Mouse (Mus musculus) cerebellum, adult 2 months (tissue): ENCODE measurements around the gene Slc35f6.

Experiments
- CTCF ChIP-seq: fragments of 200-500 bp; IDR thresholded peaks from 2 replicates; pipeline ENCODE4 v1.5.1; 2011; ENCODE audit warnings: low read depth, mild to moderate bottlenecking, control low read depth, low read length, moderate library complexity, borderline replicate concordance; ENCODE audit not compliant: insufficient read depth
- POLR2A ChIP-seq: fragments of 200-500 bp; IDR thresholded peaks from 2 replicates; pipeline ENCODE4 v1.6.1; 2011; ENCODE audit warnings: low read length, control low read depth, borderline replicate concordance; ENCODE audit not compliant: insufficient read depth

GRCm38 (mm10) chr5:30611689-30612088 lies 36.0 kb upstream of the Slc35f6 start:
- TF ChIP-seq POLR2A, result no peak
- TF ChIP-seq CTCF, result no peak
